Mouse (Mus musculus) 3T3-L1 (cell line): ENCODE measurements around the gene AC134908.4.
"Not testable (repeated sequence)": the region's sequence is repeated elsewhere in the genome, so short reads cannot be mapped to it uniquely, and the experiment has no call there.

ENCODE experiments used
- DNase-seq: peaks from one replicate; pipeline ENCODE4 v3.0.0-alpha.2; 2015; ENCODE audit warnings: low read depth, low spot score

Gene AC134908.4

GRCm38 (mm10) chr17:25775318-25776062 is 20.0 kb downstream of the AC134908.4 start:
- DNase-seq: no peak

- DNase-seq: peak; percentile 99
These were observed 21.8 kb downstream of the AC134908.4 start, which contains the start of gene Narfl for GRCm38 (mm10) chr17:25773549-25774120. Gene Narfl, plus strand, starts transcription at chr17:25773776.

GRCm38 (mm10) chr17:25769331-25769730 is 26.1 kb downstream of the AC134908.4 start:
- no peak for DNase-seq

- DNase-seq: no peak
These were observed 29.6 kb downstream of the AC134908.4 start for GRCm38 (mm10) chr17:25765886-25766285.

- DNase-seq: no peak
These were observed 32.9 kb downstream of the AC134908.4 start for GRCm38 (mm10) chr17:25762591-25762990.

GRCm38 (mm10) chr17:25761561-25761970 is 33.9 kb downstream of the AC134908.4 start:
- no peak for DNase-seq

GRCm38 (mm10) chr17:25760148-25760547 is 35.3 kb downstream of the AC134908.4 start:
- no peak for DNase-seq

- peak; percentile 54 for DNase-seq
These were observed 37.8 kb downstream of the AC134908.4 start for GRCm38 (mm10) chr17:25757691-25758090.

- peak; percentile 97 for DNase-seq
These were observed 38.8 kb downstream of the AC134908.4 start for GRCm38 (mm10) chr17:25756378-25757242.

- peak; percentile 70 for DNase-seq
These were observed 39.7 kb downstream of the AC134908.4 start for GRCm38 (mm10) chr17:25755627-25756377.

GRCm38 (mm10) chr17:25755086-25755485 is 40.4 kb downstream of the AC134908.4 start:
- DNase-seq: no peak

- peak; percentile 86 for DNase-seq
These were observed 41.2 kb downstream of the AC134908.4 start, which contains the start of gene Msln for GRCm38 (mm10) chr17:25754241-25754640. Gene Msln, minus strand, starts transcription at chr17:25754378.

- DNase-seq: peak; percentile 83
These were observed 44.0 kb downstream of the AC134908.4 start for GRCm38 (mm10) chr17:25751446-25751845.

- DNase-seq: no peak
These were observed 46.1 kb downstream of the AC134908.4 start for GRCm38 (mm10) chr17:25749314-25749713.

GRCm38 (mm10) chr17:25748238-25748637 is 47.2 kb downstream of the AC134908.4 start:
- no peak for DNase-seq

- no peak for DNase-seq
These were observed 51.1 kb downstream of the AC134908.4 start for GRCm38 (mm10) chr17:25744311-25744710.

GRCm38 (mm10) chr17:25743831-25744230 is 51.6 kb downstream of the AC134908.4 start:
- DNase-seq: no peak

GRCm38 (mm10) chr17:25741471-25741870 is 54.0 kb downstream of the AC134908.4 start:
- not testable (repeated sequence) for DNase-seq
